Mouse (Mus musculus): ENCODE data around the gene Traf3. TPM values are rescaled to one million over a fixed set of nuclear protein-coding genes. Genes with fewer than 3 reads are reported as not detected.

Gene Traf3
- 10.7 and 11.7 TPM in 2 replicates for polyA plus RNA-seq (2014; fragmentation: Nextera tagmentation; extraction: Ambion mirVana)

GRCm38 (mm10) chr12:111165831-111166591 lies at the start of gene Traf3:
Gene Traf3, plus strand, starts transcription at chr12:111166370.
- WGBS = 4% methylated on average over 73 of the region's 105 CpGs
- H3K27me3 ChIP-seq (ENCODE audit: insufficient read depth, low read length) = no peaks in the 10 kb centered on the region

GRCm38 (mm10) chr12:111119506-111120085 lies 46.6 kb upstream of the Traf3 start:
- no peak overlapping the region for H3K27ac ChIP-seq (ENCODE audit: low read depth)
- H3K4me1 ChIP-seq (ENCODE audit: insufficient read depth) = no peaks in the 10 kb centered on the region
- peaks cover 42% of the 10 kb centered on the region for H3K36me3 ChIP-seq (ENCODE audit: insufficient read depth)
- 88% methylated on average over 5 of the region's 5 CpGs for WGBS
- no peaks in the 10 kb centered on the region for H3K9me3 ChIP-seq (ENCODE audit: low read depth, low read length)
- no peak for DNase-seq
- no peak for ATAC-seq (ENCODE audit: insufficient read depth)
- H3K4me3 ChIP-seq (ENCODE audit: low read depth, low read length) = no peak overlapping the region
- H3K4me2 ChIP-seq = no peak overlapping the region
- H3K9ac ChIP-seq = no peak overlapping the region
- no peaks in the 10 kb centered on the region for H3K27me3 ChIP-seq (ENCODE audit: insufficient read depth, low read length)
- TF ChIP-seq CTCF (IDR thresholded peaks at IDR 0.05; ENCODE audit: low read depth) = no peak

More at GRCm38 (mm10) chr12:111165831-111166591, at the start of gene Traf3:
- peak; percentile 85 for DNase-seq
- Histone ChIP-seq H3K4me3 (ENCODE audit: low read depth, low read length) (peak within 1 kb of the TSS; percentile 77), H3K4me1 (ENCODE audit: insufficient read depth) (peaks cover 21% of the 10 kb centered on the region), H3K27ac (ENCODE audit: low read depth) (peak within 1 kb of the TSS; percentile 90), H3K4me2 (peak within 1 kb of the TSS; percentile 68), H3K9ac (peak within 1 kb of the TSS; percentile 83), H3K36me3 (ENCODE audit: insufficient read depth) (0 out of 2 replicates have a peak, but pooled peaks cover 4% of the 10 kb centered on the region), H3K9me3 (ENCODE audit: low read depth, low read length) (no peaks in the 10 kb centered on the region)
- peak; percentile 57 for ATAC-seq (ENCODE audit: insufficient read depth)
- no peak for TF ChIP-seq CTCF (IDR thresholded peaks at IDR 0.05; ENCODE audit: low read depth)

GRCm38 (mm10) chr12:111120976-111121645 lies 45.1 kb upstream of the Traf3 start:
- Histone ChIP-seq H3K27me3 (ENCODE audit: insufficient read depth, low read length) (no peaks in the 10 kb centered on the region), H3K9me3 (ENCODE audit: low read depth, low read length) (no peaks in the 10 kb centered on the region), H3K4me1 (ENCODE audit: insufficient read depth) (no peaks in the 10 kb centered on the region), H3K4me3 (ENCODE audit: low read depth, low read length) (no peak overlapping the region), H3K4me2 (no peak overlapping the region), H3K36me3 (ENCODE audit: insufficient read depth) (peaks cover 31% of the 10 kb centered on the region), H3K9ac (no peak overlapping the region), H3K27ac (ENCODE audit: low read depth) (no peak overlapping the region)
- no peak for ATAC-seq (ENCODE audit: insufficient read depth)
- no peak for DNase-seq
- TF ChIP-seq CTCF (IDR thresholded peaks at IDR 0.05; ENCODE audit: low read depth) = no peak
- 87% methylated on average over 9 of the region's 9 CpGs for WGBS

GRCm38 (mm10) chr12:111122332-111122852 lies 43.8 kb upstream of the Traf3 start:
- H3K27me3 ChIP-seq (ENCODE audit: insufficient read depth, low read length) = no peaks in the 10 kb centered on the region
- peak; percentile 63 for TF ChIP-seq CTCF (IDR thresholded peaks at IDR 0.05; ENCODE audit: low read depth)
- DNase-seq = peak; percentile 21
- H3K9ac ChIP-seq = no peak overlapping the region
- H3K27ac ChIP-seq (ENCODE audit: low read depth) = no peak overlapping the region
- H3K4me2 ChIP-seq = no peak overlapping the region
- no peaks in the 10 kb centered on the region for H3K4me1 ChIP-seq (ENCODE audit: insufficient read depth)
- peaks cover 19% of the 10 kb centered on the region for H3K36me3 ChIP-seq (ENCODE audit: insufficient read depth)
- no peaks in the 10 kb centered on the region for H3K9me3 ChIP-seq (ENCODE audit: low read depth, low read length)
- no peak overlapping the region for H3K4me3 ChIP-seq (ENCODE audit: low read depth, low read length)
- no peak for ATAC-seq (ENCODE audit: insufficient read depth)

- Histone ChIP-seq H3K4me3 (ENCODE audit: low read depth, low read length) (no peak overlapping the region), H3K4me1 (ENCODE audit: insufficient read depth) (no peaks in the 10 kb centered on the region), H3K27ac (ENCODE audit: low read depth) (no peak overlapping the region), H3K9ac (no peak overlapping the region), H3K27me3 (ENCODE audit: insufficient read depth, low read length) (no peaks in the 10 kb centered on the region), H3K9me3 (ENCODE audit: low read depth, low read length) (no peaks in the 10 kb centered on the region), H3K36me3 (ENCODE audit: insufficient read depth) (0 out of 2 replicates have a peak, but pooled peaks cover 5% of the 10 kb centered on the region), H3K4me2 (no peak overlapping the region)
- TF ChIP-seq CTCF (IDR thresholded peaks at IDR 0.05; ENCODE audit: low read depth) = no peak
- DNase-seq = no peak
- WGBS = 69% methylated on average over 14 of the region's 14 CpGs
- no peak for ATAC-seq (ENCODE audit: insufficient read depth)
Observed at GRCm38 (mm10) chr12:111124601-111125260, 41.4 kb upstream of the Traf3 start.

- WGBS = 67% methylated on average over 6 of the region's 6 CpGs
- DNase-seq (no peak), ATAC-seq (ENCODE audit: insufficient read depth) (no peak)
- Histone ChIP-seq H3K4me2 (no peak overlapping the region), H3K9ac (no peak overlapping the region), H3K36me3 (ENCODE audit: insufficient read depth) (no peaks in the 10 kb centered on the region), H3K4me3 (ENCODE audit: low read depth, low read length) (no peak overlapping the region), H3K27me3 (ENCODE audit: insufficient read depth, low read length) (no peaks in the 10 kb centered on the region), H3K27ac (ENCODE audit: low read depth) (no peak overlapping the region), H3K9me3 (ENCODE audit: low read depth, low read length) (no peaks in the 10 kb centered on the region), H3K4me1 (ENCODE audit: insufficient read depth) (no peaks in the 10 kb centered on the region)
- TF ChIP-seq CTCF (IDR thresholded peaks at IDR 0.05; ENCODE audit: low read depth) = no peak
Observed at GRCm38 (mm10) chr12:111125666-111126065, 40.5 kb upstream of the Traf3 start.

Measured in lung, embryonic 14.5 days (tissue).